Mouse (Mus musculus) testis, adult 2 months (tissue): ENCODE results near the gene Dmtf1. TPM values are rescaled to one million over a fixed set of nuclear protein-coding genes. Genes with fewer than 3 reads are reported as not detected.
A peak's percentile ranks its signal among the peaks of the same experiment; 100 is the strongest.

Source experiments
- H3K27ac ChIP-seq: fragments of 200-500 bp; 2 replicates; pipeline ENCODE4 v1.5.1; 2012; ENCODE audit warnings: low read depth, low read length; ENCODE audit not compliant: control insufficient read depth, insufficient read depth
- H3K27me3 ChIP-seq: fragments of 200-500 bp; 2 replicates; pipeline ENCODE4 v1.6.1; 2012; ENCODE audit warnings: mild to moderate bottlenecking, low read length, moderate library complexity; ENCODE audit not compliant: control insufficient read depth, insufficient read depth
- H3K36me3 ChIP-seq: fragments of 200-500 bp; 2 replicates; pipeline ENCODE4 v1.6.1; 2012; ENCODE audit warnings: mild to moderate bottlenecking, low read length; ENCODE audit not compliant: control insufficient read depth, insufficient read depth
- H3K4me1 ChIP-seq: fragments of 200-500 bp; 2 replicates; pipeline ENCODE4 v1.6.1; 2012; ENCODE audit warnings: low read length; ENCODE audit not compliant: control insufficient read depth, insufficient read depth
- H3K4me3 ChIP-seq: fragments of 200-500 bp; 2 replicates; pipeline ENCODE4 v1.5.1; 2012; ENCODE audit warnings: low read depth, mild to moderate bottlenecking, low read length, moderate library complexity, mixed read lengths; ENCODE audit not compliant: control insufficient read depth
- CTCF ChIP-seq: fragments of 200-500 bp; IDR thresholded peaks from 2 replicates; pipeline ENCODE4 v1.5.1; 2012; ENCODE audit warnings: low read depth, mild to moderate bottlenecking, inconsistent platforms, low read length, moderate library complexity; ENCODE audit not compliant: control insufficient read depth, insufficient read depth, insufficient replicate concordance
- POLR2A ChIP-seq: fragments of 200-500 bp; IDR thresholded peaks from 2 replicates; pipeline ENCODE4 v1.6.1; 2012; ENCODE audit warnings: low read depth, mild to moderate bottlenecking, inconsistent platforms, low read length, moderate library complexity; ENCODE audit not compliant: control insufficient read depth
- polyA plus RNA-seq: library from polyadenylated mRNA; depleted of rRNA; stranded (reverse); fragments of >200 nt; gene quantifications from 2 replicates; pipeline ENCODE4 v1.2.3, GENCODE M21; 2012

Dmtf1 gene
- polyA plus RNA-seq, 1 experiment: 16.8 TPM

DNA sequence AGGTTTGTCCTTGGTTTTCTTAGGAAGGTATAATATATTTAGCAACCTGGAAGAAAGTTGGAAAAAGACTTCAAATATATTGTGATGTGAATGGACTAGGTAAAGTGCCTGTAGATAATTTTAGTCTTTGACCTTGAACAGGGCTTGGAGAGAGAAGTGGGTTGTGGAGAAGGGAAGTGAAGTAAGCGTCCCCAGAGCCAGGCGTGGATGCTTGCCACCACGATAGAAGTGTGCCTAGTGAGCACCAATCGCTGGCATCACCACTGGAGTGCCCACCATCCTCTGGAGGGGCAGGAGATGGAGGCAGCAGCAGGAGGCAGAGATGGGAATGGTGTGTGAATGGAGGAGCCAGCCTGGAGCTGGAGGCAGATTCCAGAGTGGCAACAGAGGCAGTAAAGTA lies 68.1 kb downstream of the Dmtf1 start:
- H3K27me3 ChIP-seq: no peaks in the 10 kb centered on the region
- TF ChIP-seq CTCF (no peak), POLR2A (no peak)
- no peak overlapping the region for H3K27ac ChIP-seq
- no peaks in the 10 kb centered on the region for H3K36me3 ChIP-seq
- H3K4me3 ChIP-seq: no peak overlapping the region
- H3K4me1 ChIP-seq: no peaks in the 10 kb centered on the region

- Histone ChIP-seq H3K4me3 (no peak overlapping the region), H3K4me1 (no peaks in the 10 kb centered on the region), H3K36me3 (no peaks in the 10 kb centered on the region), H3K27me3 (no peaks in the 10 kb centered on the region), H3K27ac (no peak overlapping the region)
- TF ChIP-seq POLR2A (no peak), CTCF (no peak)
Observed at GRCm38 (mm10) chr5:9092716-9093115, 68.9 kb downstream of the Dmtf1 start.

GRCm38 (mm10) chr5:9090493-9091106 lies 71.0 kb downstream of the Dmtf1 start:
- no peak for TF ChIP-seq CTCF
- no peak for TF ChIP-seq POLR2A
- Histone ChIP-seq H3K27ac (no peak overlapping the region), H3K4me1 (peaks cover 2% of the 10 kb centered on the region), H3K36me3 (no peaks in the 10 kb centered on the region), H3K4me3 (no peak overlapping the region), H3K27me3 (no peaks in the 10 kb centered on the region)

DNA sequence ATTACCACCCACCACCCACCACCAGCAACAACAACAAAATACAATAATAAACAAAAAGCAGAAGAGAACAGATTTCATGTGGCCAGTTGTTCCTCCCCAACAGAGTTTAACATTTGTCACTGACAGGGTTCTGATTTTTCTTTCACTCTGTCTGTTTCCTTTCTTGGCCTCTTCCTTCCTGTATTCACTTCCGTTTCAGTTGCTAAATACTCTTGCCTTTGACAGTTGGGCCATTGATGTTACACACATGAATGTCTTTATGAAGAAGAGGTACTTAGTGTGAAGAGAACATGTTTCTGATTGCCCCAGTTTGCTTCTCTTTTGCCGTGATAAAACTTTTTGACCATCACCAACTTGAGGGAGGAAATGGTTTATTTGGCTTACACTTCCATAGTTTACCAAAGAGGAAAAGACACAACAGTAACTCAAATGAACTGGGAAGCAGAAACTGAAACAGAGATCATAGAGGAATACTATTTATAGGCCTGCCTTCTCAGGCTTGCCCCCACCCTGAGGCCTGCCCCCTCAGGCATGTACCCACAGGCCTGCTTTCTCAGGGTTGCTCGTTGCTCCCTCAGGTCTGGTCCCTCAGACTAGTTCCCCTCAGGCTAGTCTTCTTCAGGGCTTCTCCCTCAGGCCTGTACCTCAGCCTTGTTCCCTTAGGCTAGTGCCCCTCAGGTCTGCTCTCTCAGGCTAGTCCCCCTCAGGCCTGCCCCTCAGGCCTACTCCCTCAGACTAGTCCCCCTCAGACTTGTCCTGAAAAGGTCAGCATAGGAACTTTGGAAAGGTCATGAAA lies 74.5 kb downstream of the Dmtf1 start:
- Histone ChIP-seq H3K4me3 (no peak overlapping the region), H3K4me1 (peaks cover 2% of the 10 kb centered on the region), H3K27me3 (no peaks in the 10 kb centered on the region), H3K27ac (no peak overlapping the region), H3K36me3 (no peaks in the 10 kb centered on the region)
- TF ChIP-seq CTCF: no peak

DNA sequence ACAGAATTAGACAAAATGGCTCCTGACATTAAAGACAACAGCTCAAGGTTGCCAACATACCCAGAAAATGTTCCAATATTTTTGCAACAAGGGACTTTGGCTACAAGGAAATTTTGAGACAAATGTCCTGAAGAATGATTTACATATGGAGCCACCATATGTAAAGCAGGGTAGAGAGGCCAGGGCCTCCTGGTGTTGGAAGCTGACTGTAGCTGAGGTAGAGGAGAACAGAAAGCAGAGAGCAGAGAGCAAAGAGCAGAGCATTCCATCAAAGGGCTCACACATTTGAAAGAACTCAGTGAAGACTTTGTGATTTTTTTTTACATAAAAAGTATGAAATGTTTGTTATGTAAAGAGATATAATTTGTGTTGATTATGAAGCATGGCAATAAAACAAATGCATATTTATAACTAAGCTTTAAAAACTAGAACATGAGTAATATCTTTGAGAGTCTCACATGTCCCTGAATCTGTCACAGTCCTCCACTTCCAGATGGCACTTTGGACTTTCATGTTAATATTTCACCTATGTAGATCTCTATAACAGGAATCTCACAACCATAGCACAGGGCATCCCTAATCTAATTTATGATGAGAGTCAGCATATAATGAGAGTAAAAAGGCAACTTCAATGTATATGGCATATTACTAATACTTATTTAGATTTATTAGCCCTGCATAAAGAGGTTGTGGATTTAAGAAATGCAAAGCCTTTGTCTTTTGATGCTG lies 81.6 kb downstream of the Dmtf1 start:
- TF ChIP-seq POLR2A (no peak), CTCF (no peak)
- no peaks in the 10 kb centered on the region for H3K4me1 ChIP-seq

GRCm38 (mm10) chr5:9073177-9073854 lies 88.3 kb downstream of the Dmtf1 start:
- H3K4me1 ChIP-seq: no peaks in the 10 kb centered on the region
- no peaks in the 10 kb centered on the region for H3K36me3 ChIP-seq
- no peak for TF ChIP-seq POLR2A
- no peak for TF ChIP-seq CTCF
- H3K27ac ChIP-seq: no peak overlapping the region
- peak overlapping the region; percentile 61 for H3K4me3 ChIP-seq
- no peaks in the 10 kb centered on the region for H3K27me3 ChIP-seq

More for the DNA sequence above, 81.6 kb downstream of the Dmtf1 start:
- no peaks in the 10 kb centered on the region for H3K27me3 ChIP-seq
- H3K36me3 ChIP-seq: no peaks in the 10 kb centered on the region
- no peak overlapping the region for H3K4me3 ChIP-seq
- no peak overlapping the region for H3K27ac ChIP-seq

DNA sequence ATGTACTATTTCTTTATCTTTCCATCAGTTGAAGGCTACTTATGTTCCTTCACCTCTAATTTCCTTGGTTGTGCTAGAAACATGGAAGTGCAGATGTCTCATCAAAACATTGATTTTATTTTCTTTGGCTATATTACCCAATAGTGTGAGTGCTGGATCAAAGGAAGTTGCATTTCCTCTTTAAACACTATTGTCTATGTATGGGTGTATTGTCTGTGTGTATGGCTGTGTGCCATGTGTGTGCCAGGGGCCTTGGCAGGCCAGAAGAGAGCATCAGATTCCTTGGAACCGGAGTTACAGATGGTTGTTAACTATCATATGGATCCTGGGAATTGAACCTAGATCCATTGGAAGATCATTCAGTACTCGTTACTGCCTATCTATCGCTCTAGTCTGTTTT lies 90.2 kb downstream of the Dmtf1 start:
- H3K36me3 ChIP-seq: no peaks in the 10 kb centered on the region
- no peak overlapping the region for H3K27ac ChIP-seq
- TF ChIP-seq CTCF (no peak), POLR2A (no peak)
- H3K4me1 ChIP-seq: no peaks in the 10 kb centered on the region
- H3K4me3 ChIP-seq: no peak overlapping the region
- no peaks in the 10 kb centered on the region for H3K27me3 ChIP-seq
